In genomic region chrX:13072461-13072982, GRCm38 (mm10) we compare ENCODE assay signal across 8 mouse cellular contexts. TPM values are rescaled to one million over a fixed set of nuclear protein-coding genes. Genes with fewer than 3 reads are reported as not detected.
DNase-seq lines count a peak whose midpoint lies in the region; ATAC-seq and TF ChIP-seq lines count a peak whose summit lies in the region.

No protein-coding gene starts in this region.

- TF ChIP-seq POLR2A in MEL (IDR thresholded peaks at IDR 0.05; ENCODE audit: control insufficient read depth in 1 of 2, insufficient read depth in 1 of 2, low read depth in 1 of 2, low read length in 2 of 2, poor library complexity in 1 of 2) = peak; percentile 16 to 61; a peak in 3 of 4 replicates

- DNase-seq in MEL (ENCODE audit: low read depth, low spot score) = peak; percentile 79
- DNase-seq in cerebellum, adult 9-10 months = peak; percentile 78
- peak; percentile 75 for DNase-seq in hindbrain, embryonic 10.5 days (ENCODE audit: low spot score)
- peak; percentile 13 to 51 for DNase-seq in layer of hippocampus, postnatal 25 days (ENCODE audit: extremely low spot score in 1 of 2, low spot score in 1 of 2)
- peak; percentile 84 for DNase-seq in lung, postnatal 10 days
- peak; percentile 38 for DNase-seq in ovary, postnatal 10 days (ENCODE audit: low spot score)
- peak; percentile 58 for DNase-seq in thymus, postnatal 0 days (ENCODE audit: low spot score)

- peak overlapping the region; percentile 98 for H3K9ac ChIP-seq in MEL (ENCODE audit: control insufficient read depth, low read depth, low read length, poor library complexity, severe bottlenecking)

- TF ChIP-seq EP300 in MEL (IDR thresholded peaks at IDR 0.05; ENCODE audit: low read depth in 1 of 2, low read length in 2 of 2) = no peak

- H3K27me3 ChIP-seq in MEL (ENCODE audit: control insufficient read depth in 1 of 2, insufficient read depth in 2 of 2, low read length in 2 of 2) = no peaks in the 10 kb centered on the region
- H3K27me3 ChIP-seq in hindbrain, embryonic 10.5 days (ENCODE audit: insufficient read depth, poor library complexity, severe bottlenecking) = peaks cover 24% of the 10 kb centered on the region

- TF ChIP-seq CTCF in MEL (IDR thresholded peaks at IDR 0.05 in 2 of 3, conservative IDR thresholded peaks at IDR 0.05 in 1 of 3; ENCODE audit: control insufficient read depth in 1 of 3, insufficient read depth in 1 of 3, low read depth in 2 of 3, low read length in 3 of 3, poor library complexity in 1 of 3, severe bottlenecking in 1 of 3) = no peak

- 18% methylated on average over 72 of the region's 73 CpGs for WGBS in hindbrain, embryonic 10.5 days

- peak; percentile 21; the same call in 1 of the 2 replicates for ATAC-seq in frontal cortex, adult (ENCODE audit: low TSS enrichment)

- no peaks in the 10 kb centered on the region for H3K9me3 ChIP-seq in MEL (replicated peaks; ENCODE audit: insufficient read depth, low read length)
- peaks cover 13% of the 10 kb centered on the region; the same call in 1 of the 2 replicates for H3K9me3 ChIP-seq in hindbrain, embryonic 10.5 days

- TF ChIP-seq RAD21 in MEL (IDR thresholded peaks at IDR 0.05; ENCODE audit: low read depth, low read length) = no peak

- H3K79me2 ChIP-seq in MEL (ENCODE audit: control insufficient read depth, insufficient read depth, low read length, poor library complexity) = peaks cover 37% of the 10 kb centered on the region

- H3K4me3 ChIP-seq in MEL (ENCODE audit: control insufficient read depth in 1 of 2, insufficient read depth in 1 of 2, low read depth in 2 of 2, low read length in 2 of 2) = peak overlapping the region; percentile 92 to 93
- peak overlapping the region; percentile 72 for H3K4me3 ChIP-seq in hindbrain, embryonic 10.5 days

- H3K4me1 ChIP-seq in MEL (ENCODE audit: control insufficient read depth in 1 of 2, insufficient read depth in 2 of 2, low read length in 2 of 2) = peaks cover 6 to 19% of the 10 kb centered on the region in 2 experiments
- no peaks in the 10 kb centered on the region for H3K4me1 ChIP-seq in hindbrain, embryonic 10.5 days (replicated peaks)

- H3K27ac ChIP-seq in MEL (ENCODE audit: control insufficient read depth, low read depth, low read length) = peak overlapping the region; percentile 94
- H3K27ac ChIP-seq in hindbrain, embryonic 10.5 days = peak overlapping the region; percentile 94

- peaks cover 17 to 22% of the 10 kb centered on the region in 2 experiments for H3K36me3 ChIP-seq in MEL (ENCODE audit: control insufficient read depth in 1 of 2, insufficient read depth in 2 of 2, low read length in 2 of 2)
- H3K36me3 ChIP-seq in hindbrain, embryonic 10.5 days = peaks cover 2% of the 10 kb centered on the region

TF ChIP-seq in MEL, 35 proteins besides CTCF, POLR2A, EP300 and RAD21:
- no peak for TF ChIP-seq USF2 (IDR thresholded peaks at IDR 0.05; ENCODE audit: borderline replicate concordance in 1 of 2, insufficient read depth in 1 of 2, low read depth in 1 of 2, low read length in 2 of 2)
- TF ChIP-seq ZNF384 (IDR thresholded peaks at IDR 0.05; ENCODE audit: low read depth, low read length) = no peak
- TF ChIP-seq KAT2A (conservative IDR thresholded peaks at IDR 0.05; ENCODE audit: low read depth, low read length) = no peak
- TF ChIP-seq TBP (IDR thresholded peaks at IDR 0.05; ENCODE audit: low read depth, low read length) = no peak
- TF ChIP-seq ZKSCAN1 (IDR thresholded peaks at IDR 0.05; ENCODE audit: low read depth, low read length) = no peak
- no peak for TF ChIP-seq BHLHE40 (IDR thresholded peaks at IDR 0.05; ENCODE audit: borderline replicate concordance, low read depth, low read length)
- TF ChIP-seq MXI1 (IDR thresholded peaks at IDR 0.05; ENCODE audit: low read depth, low read length) = peak; percentile 12; the same call in 1 of the 2 replicates
- TF ChIP-seq MAFK (IDR thresholded peaks at IDR 0.05; ENCODE audit: borderline replicate concordance, low read depth, low read length) = no peak
- peak; percentile 42; the same call in 1 of the 2 replicates for TF ChIP-seq UBTF (IDR thresholded peaks at IDR 0.05; ENCODE audit: borderline replicate concordance, insufficient read depth, low read depth, low read length)
- TF ChIP-seq HCFC1 (IDR thresholded peaks at IDR 0.05; ENCODE audit: low read depth, low read length) = peak; percentile 54
- TF ChIP-seq POLR2AphosphoS5 (IDR thresholded peaks at IDR 0.05; ENCODE audit: borderline replicate concordance, low read depth, low read length) = no peak
- TF ChIP-seq TAL1 (IDR thresholded peaks at IDR 0.05; ENCODE audit: low read length) = no peak

RNA-seq across cellular contexts. Expression of gene Usp9x, which starts 1.2 kb away (rescaled TPM):
- 118 and 147 TPM in 2 replicates for total RNA-seq in MEL (2012; rRNA removed)
- 100 to 1,000 TPM in 1 of 2 experiments, 10 to 100 TPM in 1; 89.3 to 328 TPM for polyA plus RNA-seq in MEL (2012; ENCODE audit: insufficient read depth in 1 of 2, insufficient read length in 2 of 2, low read depth in 1 of 2, low replicate concordance in 2 of 2, missing spikeins in 1 of 2)
- 32.4 and 36.5 TPM in 2 replicates for polyA plus RNA-seq in hindbrain, embryonic 10.5 days (2016; fragmentation: Nextera tagmentation; extraction: Ambion mirVana)
- total RNA-seq in layer of hippocampus, postnatal 25 days (2021) = 100 to 1,000 TPM; 226 to 231 TPM
- 19.8 and 21.4 TPM in 2 replicates for polyA plus RNA-seq in thymus, postnatal 0 days (2015; fragmentation: Nextera tagmentation; extraction: Ambion mirVana)

Comparison
In these comparisons a context has a peak if more than half of its experiments do, and no peak if none do; other contexts are left out.
1. Peak in every context shown above with its lines: DNase-seq, ATAC-seq, H3K4me3 ChIP-seq and H3K27ac ChIP-seq.
2. DNase-seq: peak in every context shown above with its lines; median percentile 84 in lung, postnatal 10 days; 79 in MEL; 78 in cerebellum, adult 9-10 months; 75 in hindbrain, embryonic 10.5 days; 58 in thymus, postnatal 0 days; 38 in ovary, postnatal 10 days; 32 in layer of hippocampus, postnatal 25 days.